Mouse (Mus musculus) heart, embryonic 10.5 days (tissue): ENCODE data around the gene Cxadr. TPM values are rescaled to one million over a fixed set of nuclear protein-coding genes. Genes with fewer than 3 reads are reported as not detected.

ENCODE experiments used
- DNase-seq: peaks from one replicate; pipeline ENCODE4 v3.0.0-alpha.2; 2017; ENCODE audit warnings: low spot score
- H3K27ac ChIP-seq: fragments of 300-500 bp; sonication (generic); 2 replicates; pipeline ENCODE4 v1.5.1; 2016; ENCODE audit warnings: mild to moderate bottlenecking
- H3K27me3 ChIP-seq: fragments of 300-500 bp; sonication (generic); 2 replicates; pipeline ENCODE4 v1.6.1; 2016; ENCODE audit warnings: mild to moderate bottlenecking; ENCODE audit not compliant: poor library complexity, insufficient read depth, severe bottlenecking
- H3K36me3 ChIP-seq: fragments of 300-500 bp; sonication (generic); 2 replicates; pipeline ENCODE4 v1.6.1; 2016; ENCODE audit warnings: mild to moderate bottlenecking, moderate library complexity
- H3K4me1 ChIP-seq: fragments of 300-500 bp; sonication (generic); 2 replicates; pipeline ENCODE4 v1.6.1; 2016; ENCODE audit warnings: mild to moderate bottlenecking
- H3K4me3 ChIP-seq: fragments of 300-500 bp; sonication (generic); 2 replicates; pipeline ENCODE4 v1.5.1; 2016; ENCODE audit warnings: mild to moderate bottlenecking, moderate library complexity
- H3K9me3 ChIP-seq: fragments of 300-500 bp; sonication (generic); 2 replicates; pipeline ENCODE4 v1.6.1; 2016; ENCODE audit warnings: mild to moderate bottlenecking, moderate library complexity
- WGBS: fragments of 180-500 bp; shearing (Covaris S2); methylation state at CpG from one replicate; pipeline ENCODE4 v1.1.7; 2016; 5-methylcytosine and 5-hydroxymethylcytosine counted together
- polyA plus RNA-seq: library from polyadenylated mRNA; unstranded; fragments of >200 nt; fragmentation: Nextera tagmentation; extraction: Ambion mirVana; gene quantifications from 2 replicates; pipeline ENCODE4 v1.2.1, GENCODE M21; 2016

The Cxadr gene
- polyA plus RNA-seq, 1 experiment from 2014 or later, result 27.9 TPM

GRCm38 (mm10) chr16:78314026-78314425 is 12.7 kb downstream of the Cxadr start:
- Histone ChIP-seq H3K27me3 (no peaks in the 10 kb centered on the region), H3K27ac (peak overlapping the region; percentile 82), H3K4me1 (peaks cover 67% of the 10 kb centered on the region), H3K4me3 (no peak overlapping the region), H3K36me3 (0 out of 2 replicates have a peak, but pooled peaks cover 2% of the 10 kb centered on the region), H3K9me3 (no peaks in the 10 kb centered on the region)
- DNase-seq, result peak; percentile 58
- WGBS, result 45% methylated on average over 6 of the region's 6 CpGs

GRCm38 (mm10) chr16:78316849-78317248 is 15.6 kb downstream of the Cxadr start:
- peaks cover 66% of the 10 kb centered on the region for H3K4me1 ChIP-seq

GRCm38 (mm10) chr16:78317960-78318359 is 16.7 kb downstream of the Cxadr start:
- WGBS, result 31% methylated on average over 7 of the region's 7 CpGs
- Histone ChIP-seq H3K27ac (peak overlapping the region; percentile 72), H3K36me3 (0 out of 2 replicates have a peak, but pooled peaks cover 2% of the 10 kb centered on the region), H3K4me3 (no peak overlapping the region), H3K4me1 (peaks cover 68% of the 10 kb centered on the region), H3K9me3 (no peaks in the 10 kb centered on the region), H3K27me3 (no peaks in the 10 kb centered on the region)
- no peak for DNase-seq

More at GRCm38 (mm10) chr16:78316849-78317248, 15.6 kb downstream of the Cxadr start:
- Histone ChIP-seq H3K9me3 (no peaks in the 10 kb centered on the region), H3K27me3 (no peaks in the 10 kb centered on the region), H3K27ac (0 out of 2 replicates have a peak overlapping the region, but pooled peaks have one; percentile 29), H3K36me3 (0 out of 2 replicates have a peak, but pooled peaks cover 2% of the 10 kb centered on the region), H3K4me3 (no peak overlapping the region)
- 77% methylated on average over 9 of the region's 9 CpGs for WGBS
- DNase-seq, result peak; percentile 80

- 69% methylated on average over 7 of the region's 7 CpGs for WGBS
- H3K27ac ChIP-seq, result no peak overlapping the region
- 0 out of 2 replicates have a peak, but pooled peaks cover 2% of the 10 kb centered on the region for H3K36me3 ChIP-seq
- no peak for DNase-seq
- no peaks in the 10 kb centered on the region for H3K27me3 ChIP-seq
- H3K9me3 ChIP-seq, result no peaks in the 10 kb centered on the region
- peaks cover 55% of the 10 kb centered on the region for H3K4me1 ChIP-seq
- H3K4me3 ChIP-seq, result no peak overlapping the region
Observed at GRCm38 (mm10) chr16:78319711-78320110, 18.4 kb downstream of the Cxadr start.

- H3K4me1 ChIP-seq, result peaks cover 64% of the 10 kb centered on the region
- H3K36me3 ChIP-seq, result peaks cover 7% of the 10 kb centered on the region; the same call in 1 of the 2 replicates
- 8% methylated on average over 7 of the region's 7 CpGs for WGBS
- H3K9me3 ChIP-seq, result no peaks in the 10 kb centered on the region
- H3K4me3 ChIP-seq, result no peak overlapping the region
- no peak for DNase-seq
- H3K27me3 ChIP-seq, result no peaks in the 10 kb centered on the region
- no peak overlapping the region for H3K27ac ChIP-seq
Observed at GRCm38 (mm10) chr16:78321559-78321958, 20.3 kb downstream of the Cxadr start.

- peaks cover 11% of the 10 kb centered on the region; the same call in 1 of the 2 replicates for H3K36me3 ChIP-seq
- H3K9me3 ChIP-seq, result no peaks in the 10 kb centered on the region
- H3K4me3 ChIP-seq, result 0 out of 2 replicates have a peak overlapping the region, but pooled peaks have one; percentile 3
- 38% methylated on average over 7 of the region's 7 CpGs for WGBS
- no peak overlapping the region for H3K27ac ChIP-seq
- H3K4me1 ChIP-seq, result peaks cover 66% of the 10 kb centered on the region
- no peaks in the 10 kb centered on the region for H3K27me3 ChIP-seq
- DNase-seq, result peak; percentile 39
Observed at GRCm38 (mm10) chr16:78322140-78322539, 20.9 kb downstream of the Cxadr start.

GRCm38 (mm10) chr16:78325972-78326848 is 24.9 kb downstream of the Cxadr start:
- WGBS, result 52% methylated on average over 27 of the region's 27 CpGs
- Histone ChIP-seq H3K4me1 (peaks cover 38% of the 10 kb centered on the region), H3K27ac (no peak overlapping the region), H3K27me3 (no peaks in the 10 kb centered on the region), H3K9me3 (no peaks in the 10 kb centered on the region), H3K4me3 (no peak overlapping the region), H3K36me3 (peaks cover 32% of the 10 kb centered on the region)
- no peak for DNase-seq

GRCm38 (mm10) chr16:78327562-78327961 is 26.3 kb downstream of the Cxadr start:
- WGBS, result 91% methylated on average over 7 of the region's 7 CpGs
- Histone ChIP-seq H3K9me3 (no peaks in the 10 kb centered on the region), H3K27ac (no peak overlapping the region), H3K4me1 (peaks cover 26% of the 10 kb centered on the region), H3K27me3 (no peaks in the 10 kb centered on the region), H3K4me3 (no peak overlapping the region), H3K36me3 (peaks cover 41% of the 10 kb centered on the region)
- no peak for DNase-seq

GRCm38 (mm10) chr16:78327999-78328398 is 26.7 kb downstream of the Cxadr start:
- H3K4me1 ChIP-seq, result peaks cover 22% of the 10 kb centered on the region
- H3K27me3 ChIP-seq, result no peaks in the 10 kb centered on the region
- DNase-seq, result no peak
- WGBS, result 87% methylated on average over 12 of the region's 12 CpGs
- H3K36me3 ChIP-seq, result peaks cover 45% of the 10 kb centered on the region
- no peak overlapping the region for H3K4me3 ChIP-seq
- no peak overlapping the region for H3K27ac ChIP-seq
- no peaks in the 10 kb centered on the region for H3K9me3 ChIP-seq

GRCm38 (mm10) chr16:78337226-78337625 is 35.9 kb downstream of the Cxadr start:
- WGBS, result 70% methylated on average over 8 of the region's 8 CpGs
- DNase-seq, result no peak
- no peaks in the 10 kb centered on the region for H3K4me1 ChIP-seq
- no peak overlapping the region for H3K4me3 ChIP-seq
- H3K27me3 ChIP-seq, result no peaks in the 10 kb centered on the region
- no peak overlapping the region for H3K27ac ChIP-seq
- H3K9me3 ChIP-seq, result no peaks in the 10 kb centered on the region
- H3K36me3 ChIP-seq, result peaks cover 55% of the 10 kb centered on the region

- Histone ChIP-seq H3K4me3 (no peak overlapping the region), H3K36me3 (peaks cover 15% of the 10 kb centered on the region)
- 89% methylated on average over 4 of the region's 4 CpGs for WGBS
Observed at GRCm38 (mm10) chr16:78341356-78341755, 40.1 kb downstream of the Cxadr start.

GRCm38 (mm10) chr16:78342767-78343166 is 41.5 kb downstream of the Cxadr start:
- no peaks in the 10 kb centered on the region for H3K27me3 ChIP-seq
- peaks cover 10% of the 10 kb centered on the region; the same call in 1 of the 2 replicates for H3K36me3 ChIP-seq
- WGBS, result 81% methylated on average over 5 of the region's 5 CpGs
- no peak overlapping the region for H3K4me3 ChIP-seq
- H3K27ac ChIP-seq, result no peak overlapping the region
- H3K4me1 ChIP-seq, result peaks cover 7% of the 10 kb centered on the region
- no peaks in the 10 kb centered on the region for H3K9me3 ChIP-seq
- no peak for DNase-seq

More at GRCm38 (mm10) chr16:78341356-78341755, 40.1 kb downstream of the Cxadr start:
- Histone ChIP-seq H3K27me3 (no peaks in the 10 kb centered on the region), H3K9me3 (no peaks in the 10 kb centered on the region), H3K27ac (no peak overlapping the region), H3K4me1 (no peaks in the 10 kb centered on the region)
- no peak for DNase-seq

GRCm38 (mm10) chr16:78343792-78344191 is 42.5 kb downstream of the Cxadr start:
- Histone ChIP-seq H3K4me1 (peaks cover 9% of the 10 kb centered on the region), H3K27me3 (no peaks in the 10 kb centered on the region), H3K9me3 (no peaks in the 10 kb centered on the region), H3K36me3 (peaks cover 10% of the 10 kb centered on the region; the same call in 1 of the 2 replicates), H3K27ac (no peak overlapping the region), H3K4me3 (no peak overlapping the region)
- DNase-seq, result no peak
- WGBS, result 76% methylated on average over 6 of the region's 6 CpGs
